Mouse (Mus musculus): Measurements from ENCODE around the gene Tst.

Tst gene

DNA sequence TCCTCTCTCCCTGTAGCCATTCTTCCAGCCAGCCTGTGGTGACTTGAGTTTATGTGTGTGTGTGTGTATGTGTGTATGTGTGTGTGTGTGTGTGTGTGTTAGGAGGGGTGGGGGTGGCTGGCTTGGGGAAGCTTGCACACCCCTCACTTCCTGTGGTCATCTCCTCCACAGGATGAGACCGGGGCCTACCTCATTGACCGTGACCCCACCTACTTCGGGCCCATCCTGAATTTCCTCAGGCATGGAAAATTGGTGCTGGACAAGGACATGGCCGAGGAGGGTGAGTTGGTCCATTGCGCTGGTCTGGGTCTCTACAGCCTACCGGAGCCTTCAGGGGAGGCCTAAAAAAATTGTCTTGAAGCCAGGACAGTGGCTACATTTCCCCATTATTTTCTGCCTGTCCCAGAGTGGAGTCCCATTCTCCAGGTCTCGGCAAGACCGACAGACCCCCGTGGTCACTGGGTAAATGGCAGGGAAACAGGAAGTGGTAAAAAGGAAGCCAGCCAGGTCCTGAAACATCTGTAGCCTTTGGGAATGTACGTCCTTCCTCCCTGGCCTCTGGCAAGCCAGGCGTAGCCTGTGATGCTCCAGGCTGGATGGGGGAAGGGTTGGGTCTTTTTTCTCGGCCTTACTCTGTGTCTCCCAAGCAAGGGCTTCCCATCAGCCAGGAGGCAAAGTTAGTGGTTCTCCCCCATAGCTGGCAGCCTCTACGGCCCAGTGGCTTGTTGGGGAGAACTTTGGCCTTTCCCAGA, 24.3 kb upstream of the Tst start:
- no peak for DNase-seq (ENCODE audit: low read depth)

DNA sequence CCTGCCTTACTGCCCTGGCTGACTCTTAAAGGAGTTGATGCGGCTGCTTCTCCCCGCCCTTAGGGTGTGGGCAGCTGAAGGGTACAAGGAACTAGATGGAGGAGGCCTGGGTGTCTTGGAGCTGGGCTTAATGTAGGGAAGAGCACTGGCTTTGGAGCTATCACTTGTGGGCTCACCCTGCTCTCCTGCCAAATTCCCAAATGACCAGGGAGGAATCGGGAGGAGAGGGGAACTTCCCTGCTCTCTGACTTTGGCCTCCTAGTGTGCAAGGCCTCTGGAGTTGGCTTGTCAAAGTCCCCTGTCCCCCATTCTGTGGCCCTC, 23.4 kb upstream of the Tst start:
- DNase-seq (ENCODE audit: low read depth), result no peak

DNA sequence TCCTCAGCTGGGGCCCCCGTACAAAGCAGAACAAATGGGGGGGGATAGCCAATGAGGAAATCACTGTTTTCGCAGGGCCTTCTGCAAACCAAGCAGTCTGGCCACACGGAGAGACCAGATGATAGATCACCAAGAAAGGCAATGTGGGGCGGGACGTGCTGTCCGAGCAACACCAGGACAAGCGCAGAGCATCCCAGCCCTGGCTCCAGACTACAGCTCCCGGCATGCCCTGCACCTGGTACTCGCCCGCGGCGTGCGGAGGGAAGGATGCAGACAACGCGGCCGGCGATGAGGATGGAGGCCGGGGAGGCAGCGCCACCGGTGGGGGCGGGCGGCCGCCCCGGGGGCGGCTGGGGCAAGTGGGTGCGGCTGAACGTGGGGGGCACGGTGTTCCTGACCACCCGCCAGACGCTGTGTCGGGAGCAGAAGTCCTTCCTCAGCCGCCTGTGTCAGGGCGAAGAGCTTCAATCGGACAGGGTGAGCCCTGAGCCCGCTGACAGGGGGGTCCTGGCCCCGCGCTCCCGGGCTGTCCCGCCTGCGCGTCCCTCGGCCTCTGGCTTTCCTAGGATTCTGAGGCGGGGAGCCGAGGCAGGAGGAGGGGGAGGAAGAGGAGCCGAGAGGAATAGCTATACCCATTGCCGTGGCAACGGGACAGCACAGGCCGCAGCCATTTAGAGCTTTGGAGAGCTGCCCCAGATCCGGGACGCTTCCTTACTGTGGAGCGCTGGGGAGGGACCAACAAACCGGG, 22.9 kb upstream of the Tst start, which contains the start of gene Kctd17:
Gene Kctd17, plus strand, starts transcription at position 174 of the 748 bp plus-strand sequence.
- peak; percentile 83 for DNase-seq (ENCODE audit: low read depth)

DNA sequence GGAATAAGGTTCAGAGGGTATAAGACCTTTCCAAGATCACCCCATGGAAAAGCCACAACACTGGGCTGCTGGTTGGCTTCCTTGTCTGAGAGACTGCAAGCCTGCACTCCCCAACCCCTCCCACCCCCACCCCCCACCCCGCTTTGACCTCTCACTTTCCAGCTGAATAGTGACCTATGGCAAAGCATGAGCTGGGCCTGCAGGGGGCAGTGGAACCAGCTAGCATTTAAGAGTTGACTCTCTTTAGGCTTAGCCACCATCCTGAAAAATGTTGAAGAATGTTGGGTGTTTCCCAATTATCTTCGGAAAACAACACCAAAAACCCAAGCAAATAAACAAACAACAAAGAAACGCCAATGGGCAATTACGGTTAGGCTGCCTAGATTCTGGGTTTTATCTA, 19.5 kb upstream of the Tst start:
- no peak for DNase-seq (ENCODE audit: low read depth)

DNA sequence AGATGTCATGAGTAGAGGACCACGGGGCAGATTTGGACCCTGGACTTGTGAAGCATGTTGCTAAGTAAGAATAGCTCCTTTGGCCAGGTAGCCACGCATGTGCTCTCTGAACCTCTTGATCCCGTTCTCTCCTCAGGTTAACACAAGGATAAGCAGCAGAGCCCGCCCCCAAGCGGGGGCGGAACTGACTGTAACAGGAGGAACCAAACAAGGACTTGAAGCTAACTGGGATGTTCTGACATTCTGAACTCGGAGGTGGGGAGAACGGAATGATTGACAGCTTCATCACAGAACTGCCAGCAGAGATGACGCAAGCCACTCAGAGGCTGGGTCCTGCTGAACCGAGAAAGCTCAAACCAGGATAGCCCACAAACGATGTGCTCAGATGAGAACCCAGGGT, 18.8 kb upstream of the Tst start:
- DNase-seq (ENCODE audit: low read depth), result peak; percentile 27

DNA sequence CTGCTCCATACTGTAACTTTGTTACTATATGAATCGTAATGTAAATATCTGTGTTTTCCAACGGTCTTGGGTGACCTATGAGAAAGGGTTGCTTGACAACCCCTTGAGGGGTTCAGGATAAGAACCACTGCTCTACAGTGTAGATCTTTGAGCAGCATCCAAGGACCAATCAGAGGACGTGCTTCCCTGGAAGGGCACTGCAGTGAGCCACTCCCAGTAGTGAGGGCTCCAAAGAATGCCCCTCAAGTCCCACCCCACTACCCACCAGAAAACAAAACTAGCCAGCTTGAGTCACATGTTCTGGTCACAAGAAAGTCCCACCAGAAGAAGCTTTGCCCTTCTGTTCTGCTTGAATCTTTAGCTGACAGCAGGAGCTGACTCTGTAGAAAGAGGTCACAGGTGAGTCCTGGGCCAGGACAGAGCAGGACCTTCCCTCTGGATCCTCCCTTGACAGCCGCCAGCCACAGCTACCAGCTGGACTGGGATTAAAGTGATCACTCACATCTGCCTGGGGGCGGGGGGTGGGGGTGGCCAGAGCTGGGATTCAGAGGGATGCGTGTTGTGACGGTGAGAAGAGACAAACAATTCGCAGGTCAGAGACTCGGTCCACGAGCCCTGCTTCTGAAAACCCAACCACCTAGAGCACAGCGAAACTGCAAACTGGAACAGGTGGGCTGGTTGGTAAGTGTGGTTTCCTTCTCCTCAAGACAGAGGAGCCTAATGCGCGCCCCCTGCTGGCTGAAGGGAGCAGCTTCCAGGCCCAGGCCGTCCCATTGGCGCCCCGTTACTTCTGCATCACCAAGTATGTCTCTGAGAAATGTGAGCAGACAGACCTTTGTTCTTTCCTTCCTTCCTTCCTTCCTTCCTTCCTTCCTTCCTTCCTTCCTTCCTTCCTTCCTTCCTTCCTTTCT, 16.6 kb upstream of the Tst start:
- peak; percentile 91 for DNase-seq (ENCODE audit: low read depth)

DNA sequence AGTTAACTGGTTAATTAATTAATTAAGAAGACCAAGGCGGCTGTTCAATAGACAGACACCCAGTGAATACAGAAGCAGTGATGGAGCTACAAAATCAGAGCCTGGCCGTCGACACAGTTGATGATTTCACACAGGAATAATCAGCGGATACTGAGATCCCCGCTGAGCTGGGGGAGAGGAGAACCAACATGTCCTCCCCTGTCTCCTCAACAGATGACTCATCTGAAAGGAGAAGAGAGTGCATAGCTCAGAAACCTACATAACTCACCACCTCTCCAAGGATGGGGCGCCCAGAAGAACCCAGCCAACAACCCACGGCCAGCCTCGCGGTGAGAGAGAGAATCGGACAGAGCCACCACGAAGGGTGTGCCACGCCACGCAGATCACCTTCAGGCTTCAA, 14.7 kb upstream of the Tst start:
- DNase-seq (ENCODE audit: low read depth), result no peak

DNA sequence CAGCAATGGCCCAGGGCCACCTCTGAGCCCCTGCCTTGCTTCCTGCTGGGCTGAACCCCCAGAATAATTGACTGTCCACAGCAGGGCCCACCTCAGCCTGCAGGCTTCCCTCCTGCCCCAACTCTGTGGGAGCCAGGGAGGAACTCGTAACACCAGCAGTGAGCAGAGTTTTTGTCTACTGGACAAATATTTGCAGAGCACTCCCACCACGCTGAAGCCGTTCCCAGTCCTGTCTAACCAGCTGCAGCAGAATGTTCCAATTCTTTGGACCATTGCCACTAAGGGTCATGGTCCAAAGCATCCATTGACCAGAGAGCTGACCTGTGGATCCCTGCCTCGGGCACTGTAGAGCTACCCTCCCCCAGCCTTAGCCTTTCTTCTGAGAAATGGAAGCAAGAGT, 11.2 kb upstream of the Tst start:
- DNase-seq (ENCODE audit: low read depth), result peak; percentile 36

DNA sequence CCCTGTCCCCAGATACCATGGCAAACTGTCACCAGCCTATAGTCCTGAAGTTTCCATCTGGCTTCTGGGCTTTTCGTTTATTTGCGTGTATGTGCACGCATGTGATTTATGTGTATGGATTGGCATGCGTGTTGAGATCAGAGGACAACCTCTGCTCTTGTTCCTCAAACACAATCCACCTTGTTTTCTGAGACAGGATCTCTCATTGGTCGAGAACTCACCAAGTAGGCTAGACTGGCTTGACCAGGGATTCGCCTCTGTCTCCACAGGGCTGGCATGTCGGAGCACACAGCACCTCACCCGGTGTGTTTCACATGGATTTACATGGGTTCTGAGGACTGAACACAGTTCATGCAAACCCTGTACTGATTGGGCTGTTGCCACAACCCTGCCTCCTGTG, 8.4 kb upstream of the Tst start:
- DNase-seq (ENCODE audit: low read depth), result no peak

DNA sequence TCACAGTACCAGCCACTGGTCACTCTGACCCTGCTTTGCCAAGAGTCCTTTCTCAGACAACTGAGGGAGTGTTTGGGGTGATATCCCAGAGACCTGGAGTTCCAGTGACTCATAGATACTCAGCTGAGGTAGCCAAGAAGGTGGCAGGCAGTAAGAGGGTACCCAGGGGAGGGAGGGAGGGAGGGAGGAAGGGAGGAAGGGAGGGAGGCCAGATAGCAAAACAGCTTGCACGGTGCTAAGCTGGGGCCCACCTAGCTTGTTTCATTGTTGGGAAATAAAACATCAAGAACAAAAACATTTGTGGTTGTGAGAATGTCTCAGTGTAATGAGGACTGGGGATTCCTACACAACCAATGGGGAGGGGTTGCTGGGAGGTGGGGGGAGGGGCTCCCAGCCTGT, 8.0 kb upstream of the Tst start:
- DNase-seq (ENCODE audit: low read depth), result no peak

DNA sequence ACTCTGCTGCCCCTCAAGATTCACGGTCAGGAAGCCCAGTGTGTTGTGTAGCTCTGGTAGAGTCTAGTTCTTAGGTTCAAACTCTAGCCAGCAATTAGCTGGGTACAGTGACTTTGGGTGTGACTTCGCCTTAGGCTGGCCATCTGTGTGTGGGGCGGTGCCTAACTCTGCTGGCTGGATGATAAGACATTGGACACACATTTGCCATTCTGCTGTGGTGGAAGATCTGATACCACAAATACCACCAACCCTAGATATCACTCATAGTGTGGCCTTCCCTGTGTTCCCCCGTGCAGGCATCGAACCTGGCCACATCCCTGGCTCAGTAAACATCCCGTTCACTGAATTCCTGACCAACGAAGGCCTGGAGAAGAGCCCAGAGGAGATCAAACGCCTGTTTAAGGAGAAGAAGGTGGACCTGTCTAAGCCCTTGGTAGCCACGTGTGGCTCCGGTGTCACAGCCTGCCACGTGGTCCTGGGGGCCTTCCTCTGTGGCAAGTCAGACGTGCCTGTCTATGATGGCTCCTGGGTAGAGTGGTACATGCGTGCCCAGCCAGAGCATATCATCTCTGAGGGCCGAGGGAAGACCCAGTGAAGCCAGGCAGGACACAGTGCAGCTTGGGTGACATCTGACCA, 7.5 kb upstream of the Tst start:
- no peak for DNase-seq (ENCODE audit: low read depth)

DNA sequence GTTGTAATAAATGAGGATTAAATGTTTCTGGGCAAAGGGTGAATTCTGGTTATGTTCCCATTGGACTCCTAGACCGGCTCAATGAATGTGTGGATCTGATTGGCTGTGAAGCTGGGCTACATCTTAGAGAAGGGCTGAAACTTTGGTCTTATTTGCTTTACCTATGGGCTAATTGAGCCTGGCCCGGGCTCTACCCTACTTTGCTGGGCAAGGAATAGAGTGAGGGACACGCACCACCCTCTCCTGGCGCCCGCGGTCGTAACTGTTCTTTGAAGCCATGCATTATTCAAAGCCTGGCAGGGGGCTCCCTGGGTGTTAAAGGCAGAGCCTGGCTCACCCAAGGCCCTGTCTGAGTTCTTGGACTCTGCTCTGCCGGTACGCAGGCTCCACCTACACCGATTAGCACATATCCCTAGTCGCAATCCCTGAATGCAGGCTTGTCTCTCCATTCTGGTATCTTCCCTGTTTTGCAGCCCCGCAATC, 3.9 kb upstream of the Tst start:
- DNase-seq (ENCODE audit: low read depth), result no peak

DNA sequence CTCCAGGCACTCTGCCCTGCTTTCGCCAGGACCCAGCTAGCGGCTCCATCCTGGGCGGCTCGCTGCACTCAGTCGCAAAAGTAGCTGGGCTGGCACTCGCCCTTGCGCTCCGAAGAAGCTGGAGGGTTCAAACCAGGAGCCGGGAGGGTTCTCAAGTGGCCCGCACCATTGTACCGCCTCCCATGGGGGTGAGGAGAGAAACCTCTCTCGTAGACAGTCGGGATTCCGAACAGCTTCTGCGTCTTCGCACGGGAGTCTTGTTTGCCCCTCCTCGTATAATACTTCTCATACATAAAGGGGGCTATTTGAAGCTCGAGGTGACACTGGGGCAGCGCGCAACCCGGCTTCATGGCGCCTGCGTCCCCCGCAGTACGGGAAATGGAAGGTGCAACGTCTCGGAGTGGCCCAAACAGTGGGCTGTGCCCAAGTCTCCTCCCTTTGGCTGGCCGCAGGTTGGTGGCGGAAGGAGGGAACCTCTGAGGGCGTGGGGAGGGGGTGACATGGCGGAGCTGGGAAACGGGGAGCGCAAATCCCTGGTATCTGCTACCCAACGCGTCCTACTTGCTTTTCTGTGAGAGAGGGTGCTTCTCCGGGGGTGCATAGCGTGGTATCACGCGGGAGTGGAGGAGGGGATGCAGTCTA, 707 bp upstream of the Tst start, which contains the start of gene Mpst:
Gene Mpst, plus strand, starts transcription at position 124 of the 642 bp plus-strand sequence.
- peak; percentile 91 for DNase-seq (ENCODE audit: low read depth)

DNA sequence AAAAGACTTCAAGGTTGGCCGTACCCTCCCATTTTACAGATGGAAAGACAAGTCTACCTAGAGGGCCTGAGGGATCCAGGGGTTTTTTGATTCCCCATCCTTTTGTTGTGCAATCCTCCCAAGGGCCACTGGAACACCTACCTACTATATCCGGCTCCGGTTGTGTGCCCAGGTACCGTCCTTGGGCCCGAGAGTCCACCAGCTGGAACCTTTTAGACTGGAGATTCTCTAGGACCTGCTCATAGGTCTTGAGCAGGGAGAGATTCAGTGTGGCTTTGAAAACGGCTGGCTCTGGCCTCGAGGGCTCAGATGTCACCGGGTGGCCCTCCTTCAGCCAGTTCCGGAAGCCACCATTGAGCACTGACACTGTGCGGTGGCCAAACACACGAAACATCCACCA, 609 bp downstream of the Tst start:
- no peak for DNase-seq (ENCODE audit: low read depth)

DNA sequence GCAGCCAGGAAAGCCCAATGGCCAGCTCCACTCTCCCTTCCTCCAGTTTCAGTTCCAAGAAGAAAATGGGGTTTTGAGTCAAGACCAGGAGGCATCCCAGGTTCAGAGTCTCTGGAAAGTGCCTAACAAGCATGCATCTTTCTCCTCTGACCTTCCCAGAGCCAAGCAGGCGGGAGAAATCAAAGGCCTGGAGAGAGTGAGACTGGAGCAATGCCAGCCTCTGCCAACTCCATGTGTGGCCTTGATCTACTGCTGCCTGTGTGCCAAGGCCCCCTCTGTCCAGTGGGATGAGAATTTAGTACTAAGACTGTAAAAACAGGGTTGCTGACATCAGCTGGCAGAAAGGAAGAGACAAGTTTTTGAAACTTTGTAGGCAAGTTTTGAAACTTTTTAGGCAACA, 1.8 kb downstream of the Tst start:
- peak; percentile 44 for DNase-seq (ENCODE audit: low read depth)

DNA sequence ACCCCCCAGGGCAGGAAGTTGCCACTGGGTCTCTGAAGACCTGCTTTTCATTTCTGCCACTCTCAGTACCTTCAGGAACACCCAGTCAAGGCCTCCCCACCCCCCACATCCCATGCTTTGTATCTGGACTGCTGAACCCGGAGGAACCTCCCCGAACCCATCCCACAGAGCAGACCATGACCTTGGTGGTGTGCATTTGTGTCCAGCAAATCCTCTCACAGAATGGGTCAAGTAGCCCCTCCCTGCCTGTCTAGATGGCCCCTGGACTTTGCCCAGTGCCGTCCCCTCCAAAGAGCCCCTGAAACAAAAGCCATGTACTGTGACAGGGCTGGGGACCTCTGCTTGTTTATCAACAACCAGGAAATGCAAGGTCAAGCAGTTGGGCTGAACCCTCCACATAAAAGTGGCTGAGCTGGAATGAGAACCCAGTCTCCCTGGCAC, 2.4 kb downstream of the Tst start:
- no peak for DNase-seq (ENCODE audit: low read depth)

DNA sequence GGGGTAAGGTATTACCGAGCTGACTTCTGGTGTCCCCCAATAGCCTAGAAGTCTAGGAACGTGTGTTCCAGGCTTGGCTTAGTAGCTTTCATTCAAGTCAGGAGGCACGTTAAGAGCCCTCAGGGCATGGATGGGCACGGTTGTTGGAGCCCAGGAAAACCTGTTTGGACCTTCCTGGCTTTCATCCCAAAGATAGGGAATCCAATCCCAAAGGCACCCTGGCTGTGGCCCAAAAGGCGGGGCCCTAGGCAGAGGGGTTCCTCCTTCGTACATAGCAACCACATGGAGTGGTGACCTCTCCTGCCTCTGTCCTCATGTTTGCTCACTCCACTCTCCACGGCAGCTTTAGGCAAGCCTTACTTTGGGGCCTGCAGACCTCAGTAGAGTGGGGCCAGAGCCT, 3.3 kb downstream of the Tst start:
- DNase-seq (ENCODE audit: low read depth), result no peak

DNA sequence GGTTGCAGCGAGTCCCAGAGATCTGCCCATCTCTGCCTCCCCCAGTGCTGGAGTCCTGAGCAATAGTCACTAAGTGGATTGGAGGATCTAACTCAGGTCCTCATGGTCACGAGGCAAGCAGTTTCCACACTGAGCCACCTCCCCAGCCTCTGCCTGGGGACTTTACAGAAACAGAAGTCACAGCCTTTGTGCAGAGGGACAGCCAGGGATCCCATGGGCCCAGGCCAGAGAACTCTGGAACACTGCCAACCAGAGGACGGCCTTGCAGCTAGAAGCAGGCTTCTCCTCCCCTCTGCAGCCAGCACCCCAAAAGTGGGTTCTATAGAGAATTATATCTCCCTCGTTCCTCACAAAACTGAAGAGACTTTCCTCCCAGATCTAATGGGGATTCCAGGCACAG, 3.8 kb downstream of the Tst start:
- DNase-seq (ENCODE audit: low read depth), result no peak

DNA sequence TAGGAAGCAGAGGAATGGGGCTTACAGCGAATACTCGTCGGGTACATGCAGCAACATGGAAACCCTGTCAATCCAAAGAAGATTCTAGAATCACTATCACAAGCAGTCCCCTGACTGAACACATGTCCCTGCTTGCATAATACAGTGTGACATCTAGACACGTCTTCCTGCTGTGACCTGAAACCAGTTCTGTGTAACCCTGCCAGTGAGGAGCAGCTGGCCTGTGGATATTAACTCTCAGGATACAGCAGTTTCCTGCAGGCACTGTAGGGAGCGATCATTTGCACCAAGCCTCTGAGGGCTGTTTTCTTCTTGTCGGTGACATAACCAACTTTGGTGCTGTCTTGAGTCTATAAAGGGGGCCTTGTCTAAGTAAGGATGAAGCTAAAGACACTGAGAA, 4.4 kb downstream of the Tst start:
- no peak for DNase-seq (ENCODE audit: low read depth)

DNA sequence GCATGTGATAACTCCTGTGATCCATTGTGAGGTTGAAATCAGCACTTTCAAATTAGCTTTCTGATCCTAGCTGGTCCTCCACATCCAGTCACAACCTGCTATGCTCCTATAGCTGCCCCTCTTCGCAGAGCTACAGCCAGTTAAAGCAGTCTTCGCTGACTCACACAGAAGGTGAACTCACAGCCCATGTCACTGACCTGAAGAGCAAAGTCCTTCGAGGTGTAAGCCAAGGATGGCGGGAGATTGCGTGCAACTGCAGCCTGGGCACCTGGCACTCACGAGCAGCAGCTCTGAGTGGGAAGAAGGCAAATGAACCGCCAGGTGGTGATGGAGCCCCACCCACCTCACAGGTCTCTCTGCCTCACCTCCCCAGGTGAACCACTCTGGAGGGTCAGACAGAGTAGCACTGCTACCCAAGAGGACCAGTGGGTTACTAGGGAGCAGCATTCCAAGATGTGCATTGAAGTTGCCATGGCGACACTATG, 10.2 kb downstream of the Tst start, which contains the start of gene Tex33:
Gene Tex33, minus strand, starts transcription at position 435 of the 485 bp plus-strand sequence.
- no peak for DNase-seq (ENCODE audit: low read depth)

DNA sequence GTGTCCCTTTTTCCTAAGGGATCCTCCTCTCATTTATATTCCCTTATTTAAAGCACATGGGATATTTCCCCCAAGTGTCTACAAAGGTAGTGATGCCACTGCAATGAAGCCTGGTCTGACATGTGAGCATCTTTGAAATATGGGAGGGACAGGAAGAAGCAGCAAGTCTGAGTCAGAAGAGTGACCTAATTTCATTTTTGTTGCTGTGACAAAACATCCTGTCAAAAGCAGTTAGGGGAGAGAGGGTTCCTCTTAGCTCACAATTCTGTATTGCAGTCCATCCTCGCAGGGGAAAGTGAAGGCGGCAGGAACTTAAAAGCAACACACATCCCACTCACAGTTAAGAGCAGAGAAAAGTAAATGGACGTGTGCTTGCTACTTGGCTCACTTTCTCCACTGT, 14.9 kb downstream of the Tst start:
- no peak for DNase-seq (ENCODE audit: low read depth)

All from NIH3T3 (cell line).